Mouse (Mus musculus) embryo, embryonic 10.5 days (tissue): ENCODE measurements around the gene Cdh3.

Source experiments
- DNase-seq: peaks from one replicate; pipeline ENCODE4 v3.0.0-alpha.2; 2015; ENCODE audit warnings: low spot score

The Cdh3 gene

DNA sequence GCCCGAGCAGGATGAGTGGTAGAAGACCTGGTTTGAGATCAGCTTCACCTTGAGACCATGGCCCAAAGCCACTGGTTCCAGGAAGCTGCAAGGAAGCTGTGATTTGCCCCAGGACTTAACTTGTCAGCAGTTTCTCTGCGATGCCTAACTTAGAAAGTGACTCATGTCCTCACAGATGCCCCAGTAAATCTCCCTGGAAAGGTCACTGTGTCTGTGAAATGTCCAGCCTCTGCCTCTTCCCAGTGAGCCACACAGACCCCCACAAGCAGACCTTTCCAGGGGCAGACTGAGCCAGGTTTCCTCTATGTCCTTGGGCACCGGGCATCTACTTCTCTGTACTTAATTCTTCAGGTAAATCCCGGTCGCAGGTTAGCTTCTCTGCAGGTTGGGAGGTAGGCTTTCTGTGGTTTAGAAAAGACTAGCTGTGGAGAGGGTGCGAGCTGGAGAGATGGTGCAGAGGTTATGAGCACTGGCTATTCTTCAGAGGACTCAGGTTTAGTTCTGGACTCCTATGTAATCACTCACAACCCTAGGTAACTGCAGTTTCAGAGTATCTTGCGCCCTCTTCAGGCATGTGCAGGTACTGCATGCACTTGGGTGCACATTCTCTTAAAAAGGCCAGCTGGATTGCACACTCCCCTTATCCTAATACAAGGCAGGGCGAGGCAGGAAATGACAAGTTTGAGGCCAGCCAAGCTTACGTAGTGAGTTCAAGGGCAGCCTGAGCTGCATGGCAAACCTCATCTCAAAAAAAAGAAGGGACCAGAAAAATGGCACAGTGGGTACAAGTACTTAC lies 16.7 kb downstream of the Cdh3 start:
- DNase-seq: no peak

DNA sequence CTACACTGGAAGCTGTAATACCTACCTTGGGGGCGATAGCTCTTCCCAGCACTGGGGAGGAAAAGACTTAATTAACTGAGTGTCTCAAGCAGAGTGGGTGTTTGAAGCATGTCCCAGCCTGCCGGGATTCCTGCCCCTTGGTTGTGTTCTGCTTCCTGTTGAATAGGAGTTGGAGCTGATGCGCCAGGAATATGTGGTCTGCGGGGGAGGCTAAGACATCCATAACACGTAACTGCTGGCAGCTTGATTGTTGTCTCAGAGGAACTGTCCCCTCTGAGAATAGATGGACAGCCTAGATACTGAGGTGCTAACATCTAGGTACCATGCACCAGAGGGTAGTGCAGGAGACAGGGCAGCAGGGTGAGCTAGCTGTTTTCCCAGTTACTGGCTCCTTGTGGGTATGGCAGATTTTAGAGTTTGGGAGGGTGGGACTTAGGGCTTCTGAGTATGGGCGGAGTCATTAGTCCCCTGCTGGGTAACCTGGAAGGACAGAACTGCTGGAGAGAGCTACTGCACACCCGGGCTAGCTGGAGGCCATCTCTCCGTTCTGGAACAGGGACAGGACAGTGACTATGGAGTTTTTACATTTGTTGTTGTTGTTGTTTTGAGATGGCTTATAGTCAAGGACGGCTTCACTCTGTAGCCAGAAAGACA lies 18.0 kb downstream of the Cdh3 start:
- no peak for DNase-seq

DNA sequence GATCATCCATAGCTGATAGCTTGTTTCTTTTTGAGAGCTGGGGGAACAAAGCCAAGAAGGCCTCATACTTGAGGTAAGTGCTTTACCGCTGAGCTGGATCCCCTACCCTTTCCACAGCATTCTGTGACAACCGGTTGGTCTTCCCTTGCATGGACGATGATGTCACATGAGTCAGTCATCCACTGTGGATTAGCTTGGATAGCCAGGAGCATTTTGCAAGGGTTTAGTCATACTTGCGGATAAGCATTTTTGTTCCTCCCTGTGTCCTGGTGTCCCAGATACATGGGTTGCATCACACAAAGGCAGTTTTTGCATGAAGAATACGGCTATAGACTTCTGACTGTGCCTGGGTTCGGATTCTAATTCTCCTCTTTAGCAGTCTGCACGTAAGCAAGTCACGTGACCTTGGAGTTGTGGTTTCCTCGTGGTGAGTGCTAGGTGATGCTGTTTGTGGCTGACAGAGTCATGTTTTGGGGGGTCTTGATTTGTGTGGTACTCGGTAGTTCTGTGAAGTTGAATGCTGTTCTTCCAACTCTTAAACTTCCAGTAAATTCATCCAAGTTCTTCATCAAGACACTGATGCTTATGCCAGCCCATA lies 19.3 kb downstream of the Cdh3 start:
- no peak for DNase-seq

DNA sequence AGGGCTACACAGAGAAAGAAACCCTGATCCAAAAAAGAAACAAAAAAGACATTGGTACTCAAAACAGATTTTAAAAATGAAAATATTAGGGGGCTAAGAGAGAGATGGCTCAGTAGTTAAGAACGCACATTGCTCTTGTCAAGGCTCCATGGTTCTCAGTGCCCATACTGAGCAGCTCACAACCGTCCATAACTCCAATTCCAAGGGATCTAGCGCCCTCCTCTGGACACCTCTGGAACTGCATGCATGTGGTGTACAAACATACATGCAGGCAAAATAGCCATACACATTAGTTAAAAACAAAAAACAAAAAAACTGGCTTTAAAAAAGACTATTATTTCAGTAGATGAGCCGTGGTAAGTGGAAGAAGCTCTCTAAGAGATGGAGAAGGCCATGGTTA lies 19.9 kb downstream of the Cdh3 start:
- no peak for DNase-seq

DNA sequence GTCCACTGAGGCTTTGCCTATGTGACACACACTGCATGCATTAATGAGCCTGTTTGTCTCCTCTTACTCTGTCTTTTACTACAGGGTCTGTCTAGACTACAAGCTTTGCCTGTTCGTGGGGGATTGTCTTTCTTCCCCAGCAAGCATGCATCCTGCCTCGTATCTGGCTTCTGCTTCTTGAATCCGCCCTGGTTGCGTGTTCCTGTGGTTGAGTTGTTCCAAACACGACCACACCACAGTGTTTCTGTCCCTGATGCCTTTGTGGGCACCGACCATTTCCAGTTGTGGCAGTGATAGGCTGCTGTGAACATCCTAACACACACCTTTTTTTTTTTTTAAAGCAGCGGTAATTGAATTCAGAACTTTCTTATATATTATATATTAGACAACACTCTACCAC lies 23.0 kb downstream of the Cdh3 start:
- no peak for DNase-seq

DNA sequence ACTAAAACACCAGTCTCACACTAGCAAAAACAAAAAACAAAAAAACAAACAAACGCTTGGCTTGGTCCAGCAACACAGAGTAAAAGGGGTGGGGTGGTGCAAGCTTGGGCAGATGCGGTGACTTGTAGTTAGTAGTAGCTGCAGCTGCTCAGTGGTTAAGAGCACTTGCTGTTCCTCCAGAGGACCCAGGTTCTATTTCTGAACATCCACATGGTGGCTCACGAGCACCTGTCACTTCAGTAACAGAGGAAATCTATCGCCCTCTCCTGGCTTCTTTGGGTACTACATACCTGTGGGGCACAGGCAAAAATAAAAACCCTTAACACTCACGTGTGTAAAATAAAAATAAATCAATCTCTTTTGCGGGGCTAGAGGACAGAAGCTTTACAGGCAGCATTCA lies 23.8 kb downstream of the Cdh3 start:
- DNase-seq: peak; percentile 82

DNA sequence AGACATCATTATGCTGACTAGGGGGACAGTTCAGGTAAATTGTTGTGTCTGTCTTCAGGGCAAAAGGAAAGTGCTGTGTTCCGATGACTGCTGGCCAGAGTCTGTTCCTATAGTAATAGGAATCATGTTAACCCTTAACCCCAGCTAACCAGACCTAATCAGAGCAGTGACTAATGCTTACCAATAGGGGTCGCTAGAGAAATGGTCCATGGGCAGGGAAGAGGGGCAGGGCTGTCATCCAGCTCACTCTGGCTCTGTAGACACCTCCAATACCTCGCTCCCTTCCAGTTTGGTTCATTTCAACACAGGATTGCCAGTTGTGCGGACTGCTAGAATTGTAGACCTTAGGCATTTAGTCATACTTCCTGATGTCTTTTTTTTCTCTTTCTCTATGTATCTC lies 24.8 kb downstream of the Cdh3 start:
- no peak for DNase-seq

DNA sequence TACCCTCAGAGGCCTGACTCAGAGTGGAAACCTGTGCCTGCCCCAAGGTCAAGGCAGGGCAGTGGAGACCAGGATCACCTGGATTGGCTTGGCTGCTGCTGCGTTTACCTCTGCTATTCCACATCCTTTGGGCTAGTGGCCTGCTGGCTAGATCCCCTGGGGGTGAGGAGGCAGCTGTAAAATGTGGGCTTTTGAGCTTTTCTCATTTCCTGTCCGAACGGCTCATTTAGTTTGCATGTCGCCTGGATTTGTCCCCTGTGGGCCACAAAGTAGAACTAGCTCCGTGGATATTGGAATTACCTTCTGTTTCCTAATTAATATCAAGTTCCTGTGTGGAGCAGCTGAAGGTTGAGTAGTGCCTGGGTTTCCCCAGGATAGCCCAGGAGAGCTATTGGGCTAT lies 28.5 kb downstream of the Cdh3 start:
- DNase-seq: no peak

DNA sequence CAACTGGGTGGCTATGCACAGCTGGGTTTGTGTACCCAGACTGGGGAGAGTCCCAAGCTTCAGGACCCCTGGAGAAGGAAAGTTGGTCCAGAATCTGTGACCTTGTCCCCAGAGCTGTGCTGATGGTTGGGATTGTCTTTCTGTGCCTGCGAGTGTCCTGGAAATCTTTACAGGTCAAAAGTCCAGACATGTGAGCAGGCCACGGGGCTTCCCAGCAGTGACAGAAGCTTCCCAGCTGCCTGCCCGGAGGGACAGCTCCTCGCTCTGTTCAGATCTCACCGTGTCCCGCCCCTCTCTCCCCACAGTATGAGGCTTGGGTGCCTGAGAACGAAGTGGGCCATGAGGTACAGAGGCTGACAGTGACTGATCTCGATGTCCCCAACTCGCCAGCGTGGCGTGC lies 30.3 kb downstream of the Cdh3 start:
- DNase-seq: no peak

DNA sequence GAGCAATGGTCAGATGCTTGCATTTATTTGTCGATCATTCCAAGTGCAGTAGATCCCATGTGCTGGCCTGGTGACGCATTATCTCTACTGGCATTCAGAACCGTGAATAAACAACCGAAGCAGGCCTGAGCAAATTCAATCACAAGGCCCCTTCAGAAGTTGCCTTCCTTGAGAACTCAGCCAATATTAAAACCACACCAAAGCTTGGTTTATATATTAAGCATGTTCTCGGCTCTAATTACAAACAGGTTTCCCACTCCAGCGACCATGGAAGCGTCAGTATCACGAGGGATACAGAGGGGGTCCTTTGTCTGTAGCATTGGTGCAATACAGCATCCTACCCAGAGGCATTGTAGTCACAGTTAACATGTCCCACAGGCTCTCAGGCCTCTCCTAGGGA lies 32.4 kb downstream of the Cdh3 start:
- DNase-seq: no peak

DNA sequence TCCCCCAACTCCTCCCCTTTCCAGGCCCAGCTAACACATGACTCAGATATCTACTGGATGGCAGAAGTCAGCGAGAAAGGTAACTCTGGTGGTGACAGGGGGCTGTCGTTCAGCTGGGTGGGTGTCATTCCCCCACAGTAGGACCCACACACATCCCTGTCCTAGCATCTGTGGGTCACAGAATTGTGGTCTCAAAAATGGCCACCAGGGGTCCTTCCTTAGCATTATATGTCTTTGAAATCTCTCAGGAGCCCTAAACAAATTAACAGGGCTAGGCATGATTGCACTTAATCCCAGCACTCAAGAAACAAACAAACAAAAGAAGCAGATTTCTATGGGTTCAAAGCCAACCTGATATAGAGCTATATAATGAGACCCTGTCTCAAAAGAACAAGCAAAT lies 34.5 kb downstream of the Cdh3 start:
- DNase-seq: no peak

DNA sequence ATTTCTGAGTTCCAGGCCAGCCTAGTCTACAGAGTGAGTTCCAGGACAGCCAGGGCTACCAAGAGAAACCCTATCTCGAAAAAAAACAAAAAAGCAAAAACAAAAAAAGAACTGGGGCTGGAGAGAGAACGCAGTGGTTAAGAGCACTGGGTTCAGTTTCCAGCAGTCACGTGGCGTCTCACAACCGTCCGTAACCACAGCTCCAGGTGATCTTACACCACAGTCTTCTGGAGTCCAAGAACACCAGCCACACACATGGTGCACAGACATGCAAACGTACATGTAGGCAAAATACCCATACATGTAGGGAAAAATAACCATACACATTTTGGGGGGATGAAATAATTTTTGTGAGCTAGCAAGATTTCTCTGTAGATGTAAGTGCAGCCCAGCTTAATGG lies 36.1 kb downstream of the Cdh3 start:
- no peak for DNase-seq

DNA sequence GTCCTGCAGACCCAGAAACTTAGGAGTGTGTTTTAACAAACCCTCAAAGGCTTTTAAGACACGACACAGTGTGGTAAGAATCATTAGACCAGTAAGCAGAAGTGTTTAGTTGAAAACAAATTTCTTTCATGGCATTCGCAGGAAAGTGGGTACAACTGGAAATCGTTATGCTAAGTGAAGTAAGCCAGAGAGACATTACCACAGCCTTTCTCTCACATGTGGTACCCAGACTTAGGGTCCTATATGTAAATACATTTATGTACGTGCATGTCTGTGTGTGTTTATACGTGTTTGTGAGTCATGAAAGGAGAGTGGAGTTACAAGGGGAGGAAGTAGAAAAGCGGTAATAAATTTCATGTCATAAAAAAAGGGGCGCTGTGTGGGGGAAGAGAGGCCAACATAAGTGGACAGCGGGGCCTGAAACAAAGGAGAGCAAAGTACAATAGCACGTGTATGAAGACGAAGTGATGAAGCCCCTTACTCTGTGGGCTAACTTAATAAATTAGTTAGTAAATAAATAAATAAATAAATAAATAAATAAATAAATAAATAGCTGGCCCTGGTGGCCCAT lies 37.8 kb downstream of the Cdh3 start:
- no peak for DNase-seq

DNA sequence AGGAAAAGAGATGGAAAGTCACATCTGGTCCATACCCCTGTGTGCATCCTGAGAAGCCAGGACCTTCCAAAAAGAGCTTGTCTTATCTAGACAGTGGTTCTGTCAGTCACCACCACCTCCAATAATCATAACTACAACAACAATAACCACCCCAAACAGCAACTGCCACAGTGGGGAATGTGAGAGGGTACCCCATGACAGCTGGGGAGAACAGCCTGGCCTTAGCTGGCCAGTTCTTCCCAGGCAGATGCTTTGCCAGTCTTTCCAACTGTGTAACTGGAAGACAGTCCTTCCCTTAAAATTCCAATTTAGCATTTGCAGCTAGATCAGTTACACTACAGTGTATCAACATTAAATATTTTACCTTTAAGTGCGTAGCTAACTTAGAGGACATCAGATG lies 40.2 kb downstream of the Cdh3 start:
- DNase-seq: no peak

DNA sequence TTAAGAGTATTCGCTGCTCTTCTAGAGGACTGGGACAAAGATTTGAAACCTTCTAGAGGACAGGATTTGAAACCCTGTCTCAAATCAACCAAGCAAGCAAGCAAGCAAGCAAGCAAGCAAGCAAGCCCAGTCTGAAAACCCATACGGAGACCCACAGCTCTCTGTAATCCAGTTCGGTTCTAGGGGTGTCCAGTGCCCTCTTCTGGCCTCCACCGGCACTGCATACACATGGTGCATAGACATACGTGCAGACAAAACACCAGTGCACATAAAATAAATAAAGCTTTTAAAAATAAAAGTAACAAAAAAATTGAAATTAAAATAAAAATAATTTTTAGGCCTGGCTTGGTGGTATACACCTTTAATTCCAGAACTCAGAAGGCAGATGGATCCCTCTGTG lies 43.3 kb downstream of the Cdh3 start:
- no peak for DNase-seq

DNA sequence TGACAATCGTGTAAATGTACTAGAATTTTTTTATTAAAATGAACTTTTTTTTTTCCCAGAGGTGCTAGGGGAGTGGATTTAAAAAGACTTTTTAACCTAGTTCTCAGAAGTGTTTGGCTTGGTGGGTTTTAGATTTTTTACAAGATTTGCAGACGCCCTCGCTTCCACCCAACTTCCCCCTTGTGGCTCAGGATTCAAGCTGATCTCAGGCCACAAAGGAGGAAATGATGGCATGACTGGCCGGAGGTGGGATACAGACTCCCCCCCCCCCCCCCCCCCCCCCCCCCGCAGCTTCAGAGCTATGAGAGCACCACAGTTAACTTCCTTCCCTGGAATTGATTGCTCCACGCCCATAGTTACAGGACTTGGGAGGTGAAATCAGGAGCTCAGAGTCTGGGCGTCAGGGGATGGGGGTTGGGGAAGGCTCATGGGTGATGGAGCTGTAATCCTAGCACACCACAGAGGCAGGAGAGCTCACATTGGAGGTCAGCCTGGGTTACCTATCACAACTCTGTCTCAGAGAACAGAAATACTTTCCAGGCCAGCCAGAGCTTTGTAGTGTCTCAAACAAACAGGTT lies 45.5 kb downstream of the Cdh3 start:
- DNase-seq: no peak

DNA sequence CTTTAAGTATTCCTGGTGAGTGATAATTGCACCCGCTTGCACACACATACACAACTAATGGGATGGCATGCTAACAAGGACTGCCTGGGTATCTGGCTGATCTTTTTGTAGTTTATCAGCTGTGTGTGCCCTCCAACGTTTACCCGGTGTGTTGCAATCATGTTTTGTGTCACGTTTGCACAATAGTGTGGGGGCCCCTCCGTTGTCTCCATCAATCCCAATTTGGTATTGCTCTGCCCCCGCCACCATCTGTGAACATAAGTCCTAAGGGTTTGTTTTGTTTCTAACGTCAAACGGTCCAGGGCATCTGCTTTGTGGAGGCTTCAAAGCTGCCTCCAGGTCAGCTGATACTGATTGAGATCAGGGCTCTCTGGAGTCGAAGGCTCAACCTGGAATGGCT lies 49.2 kb downstream of the Cdh3 start:
- no peak for DNase-seq

DNA sequence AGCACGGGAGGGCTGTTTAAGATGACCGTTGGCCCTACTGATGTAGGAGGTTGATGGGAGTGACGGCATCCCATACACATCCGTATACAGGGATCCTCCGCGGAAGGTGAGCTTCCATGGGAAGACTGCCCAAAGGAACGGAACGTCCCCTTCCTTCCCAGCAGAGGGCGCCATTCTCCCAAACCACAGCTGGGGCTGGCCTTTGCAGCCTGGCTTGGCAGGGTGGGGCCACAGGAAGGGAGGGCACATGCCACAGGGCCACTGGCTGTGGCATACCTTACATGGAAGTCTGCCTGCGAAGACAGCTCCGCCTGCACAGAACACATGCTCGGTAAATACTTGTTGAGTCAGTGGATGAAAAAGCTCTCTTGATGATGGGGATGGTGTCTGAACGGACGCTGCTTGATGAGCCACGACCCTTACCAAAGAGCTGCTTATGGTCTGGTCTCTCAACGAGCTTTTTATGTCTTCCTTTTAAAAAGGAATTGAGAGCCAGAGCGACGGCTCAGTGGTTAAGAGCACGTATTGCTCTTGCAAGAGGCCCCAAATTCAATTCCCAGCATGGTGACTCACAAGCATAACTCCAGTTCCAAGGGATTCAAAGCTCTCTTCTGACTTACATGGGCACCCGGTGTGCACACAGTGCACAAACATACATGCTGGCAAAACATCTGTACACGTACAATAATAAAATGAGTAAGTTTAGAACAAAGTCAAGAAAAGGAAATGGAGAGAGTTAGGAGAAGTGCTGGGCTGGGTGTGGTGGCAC lies 50.6 kb downstream of the Cdh3 start:
- DNase-seq: peak; percentile 80

DNA sequence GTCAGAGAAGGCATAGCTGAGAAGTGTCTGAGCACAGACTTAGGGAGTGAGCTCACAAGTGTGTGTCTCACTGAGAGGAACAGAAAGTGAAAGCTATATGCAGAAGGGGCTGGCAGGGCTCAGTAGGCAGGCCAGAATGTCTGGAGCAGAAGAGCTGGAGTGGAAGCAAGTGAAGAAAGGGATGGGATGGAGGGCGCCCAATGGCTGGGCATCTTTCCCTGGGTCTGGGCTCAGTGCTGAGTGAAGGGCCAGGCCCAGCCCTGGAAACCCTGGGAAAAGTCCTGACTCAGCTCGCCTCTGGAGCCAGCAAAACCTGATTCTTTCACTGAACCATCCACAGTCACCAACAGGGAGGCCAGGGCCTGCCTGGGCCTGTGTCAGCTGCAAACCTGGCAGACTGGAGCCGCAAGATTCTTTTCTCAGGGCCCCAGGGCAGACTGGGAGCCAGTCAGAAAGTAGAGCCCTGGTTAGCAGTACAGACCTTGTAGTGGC lies 53.0 kb downstream of the Cdh3 start:
- DNase-seq: no peak

DNA sequence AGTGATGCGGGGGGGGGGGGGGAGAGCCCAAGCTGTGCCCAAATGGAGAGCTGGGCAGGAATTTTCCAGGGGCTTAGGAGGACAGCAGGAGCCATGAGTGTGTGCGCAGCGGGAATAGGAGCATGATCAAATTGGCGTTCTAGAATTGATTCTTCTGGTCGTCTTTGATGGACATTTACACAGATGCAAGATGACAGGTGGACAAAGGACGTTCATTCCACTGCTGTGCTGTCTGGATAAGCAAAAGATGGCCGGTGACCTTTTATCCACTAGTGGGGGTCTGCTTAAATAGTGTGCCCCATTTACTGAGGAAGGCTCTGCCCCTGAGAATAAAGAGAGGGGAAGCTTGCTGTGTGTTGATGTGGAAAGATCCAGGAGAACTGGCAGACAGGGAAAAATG lies 58.3 kb downstream of the Cdh3 start:
- DNase-seq: peak; percentile 53

DNA sequence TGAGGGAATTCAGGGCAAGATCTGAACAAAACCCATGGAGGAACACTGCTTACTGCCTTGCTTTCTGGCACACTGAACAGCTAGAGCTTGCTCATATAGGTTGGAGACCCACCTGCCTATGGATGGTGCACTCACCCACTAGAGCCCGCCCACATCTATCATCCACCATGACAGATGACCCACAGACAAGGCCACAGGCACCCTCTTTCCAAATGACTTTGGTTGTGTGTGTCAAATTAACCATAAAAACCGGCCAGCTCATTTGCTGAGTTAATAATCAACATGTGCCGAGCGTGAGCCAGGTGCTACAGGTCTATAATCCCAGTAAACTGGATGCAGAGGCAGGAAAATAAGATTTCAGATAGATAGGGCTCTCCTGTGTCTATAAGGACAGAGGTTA lies 59.7 kb downstream of the Cdh3 start:
- no peak for DNase-seq
